Mouse (Mus musculus) liver, embryonic 14 days (tissue): ENCODE results near the gene Zfyve1. TPM values are rescaled to one million over a fixed set of nuclear protein-coding genes. Genes with fewer than 3 reads are reported as not detected.

ENCODE experiments used
- polyA plus RNA-seq: library from polyadenylated mRNA; depleted of rRNA; stranded (reverse); fragments of >200 nt; gene quantifications from 2 replicates; pipeline ENCODE4 v1.2.3, GENCODE M21; 2012; rRNA removed

Gene Zfyve1
- polyA plus RNA-seq = 6.6 and 7.0 TPM in 2 replicates

DNA sequence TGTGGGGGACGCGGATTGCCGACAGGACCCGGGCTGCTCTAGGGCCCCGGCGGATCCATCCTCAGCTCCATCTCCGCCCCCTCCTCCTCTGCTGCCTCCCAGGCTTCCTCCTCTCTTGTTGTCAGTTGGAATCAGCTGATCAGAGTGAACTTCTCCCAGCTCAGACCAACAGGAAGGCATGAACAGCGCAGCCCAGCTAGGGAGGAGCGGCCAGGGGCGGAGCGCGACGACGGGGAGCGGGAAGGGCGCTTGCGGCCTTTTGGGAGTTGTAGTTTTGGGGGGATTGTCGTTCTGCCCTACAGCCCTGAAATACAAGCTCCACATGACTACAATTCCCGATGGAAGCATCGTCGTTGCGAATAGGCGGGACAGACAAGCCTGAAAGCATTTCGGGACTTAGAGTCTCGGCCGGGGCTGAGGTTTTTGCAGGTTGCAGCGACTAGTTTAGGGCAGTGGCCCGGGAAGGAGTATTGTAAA is at the start of gene Zfyve1:
Gene Zfyve1, minus strand, starts transcription at position 198 of the 477 bp plus-strand sequence.

DNA sequence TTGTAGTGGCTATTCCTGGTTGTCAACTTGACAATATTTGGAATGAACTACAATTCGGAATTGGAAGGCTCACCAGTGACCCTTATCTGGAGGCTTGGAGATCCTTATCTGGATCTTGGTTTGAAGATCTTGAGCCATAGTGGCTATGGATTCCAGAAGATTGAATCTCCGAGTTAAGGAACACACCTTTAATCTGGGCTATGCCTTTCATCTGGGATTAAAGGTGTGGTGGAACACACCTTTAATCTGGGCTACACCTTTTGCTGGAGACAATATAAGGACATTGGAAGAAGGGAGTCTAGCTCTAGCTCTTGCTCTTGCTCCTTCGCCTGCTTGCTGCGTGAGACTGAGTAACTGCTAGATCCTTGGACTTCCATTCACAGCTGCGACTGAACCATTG is 33.9 kb upstream of the Zfyve1 start, which contains the start of gene Rbm25:
Gene Rbm25, plus strand, starts transcription at position 301 of the 400 bp plus-strand sequence.

DNA sequence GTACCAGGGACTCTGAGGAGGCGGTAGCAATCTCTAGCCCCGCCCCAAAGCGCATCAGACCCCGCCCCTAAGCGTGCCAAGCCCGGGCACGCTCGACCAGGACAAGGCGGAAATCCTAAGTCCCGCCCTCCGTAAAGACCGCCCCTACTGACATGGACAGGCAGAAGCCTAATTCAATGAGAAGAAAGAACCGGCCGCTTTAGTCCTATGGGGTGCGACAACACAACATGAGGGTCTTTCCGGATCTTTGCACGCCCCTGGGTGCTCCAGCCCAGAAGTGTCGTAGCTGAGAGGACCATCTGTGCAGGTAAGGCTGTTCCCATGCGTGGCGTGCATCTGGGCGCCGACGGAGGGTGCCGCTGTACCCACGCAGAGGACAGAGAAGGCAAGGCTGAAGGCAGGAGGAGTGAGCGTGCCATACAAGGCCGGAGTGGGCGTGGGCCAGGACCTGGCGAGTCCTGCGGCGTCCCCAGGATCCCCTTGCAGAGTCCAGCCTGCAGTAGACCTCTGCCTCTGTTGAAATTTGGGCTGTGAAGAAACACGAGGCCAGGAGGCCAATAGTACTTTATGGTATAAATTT is 76.6 kb downstream of the Zfyve1 start, which contains the start of gene Dcaf4:
Gene Dcaf4, plus strand, starts transcription at position 156 of the 580 bp plus-strand sequence.

Other genes with a start within 250 kb of the Zfyve1 start
- gene Dpf3, start 109.5 kb downstream of the Zfyve1 start, polyA plus RNA-seq = 3.1 and 4.3 TPM in 2 replicates
- gene Dcaf4, start 76.8 kb downstream of the Zfyve1 start, polyA plus RNA-seq = 8.0 and 9.9 TPM in 2 replicates
- 47.3 and 47.9 TPM in 2 replicates for gene Rbm25, start 34.0 kb upstream of the Zfyve1 start, polyA plus RNA-seq
- gene Psen1, start 90.9 kb upstream of the Zfyve1 start, polyA plus RNA-seq = 7.4 and 8.0 TPM in 2 replicates
- gene Papln, start 166.4 kb upstream of the Zfyve1 start, polyA plus RNA-seq = 0.90 and 1.1 TPM in 2 replicates